Mouse (Mus musculus) limb, embryonic 11.5 days (tissue): ENCODE measurements around the gene Fxn. TPM values are rescaled to one million over a fixed set of nuclear protein-coding genes. Genes with fewer than 3 reads are reported as not detected.
"Not testable (repeated sequence)": the region's sequence is repeated elsewhere in the genome, so short reads cannot be mapped to it uniquely, and the experiment has no call there.

ENCODE experiments used
- ATAC-seq: fragments of 200-750 bp; cut with Nextera tagmentation; 2 replicates; pipeline ENCODE4 v1.8.0; 2017; ENCODE audit warnings: low read depth; ENCODE audit not compliant: insufficient number of reproducible peaks, low FRiP score, low TSS enrichment
- DNase-seq: peaks from one replicate; pipeline ENCODE4 v3.0.0-alpha.2; 2015; ENCODE audit warnings: low spot score
- H3K27ac ChIP-seq: fragments of 300-500 bp; sonication (generic); replicated peaks from 2 replicates; pipeline ENCODE4 v1.5.1; 2014; ENCODE audit warnings: low read depth, mild to moderate bottlenecking, low read length
- H3K27me3 ChIP-seq: fragments of 300-500 bp; sonication (generic); 2 replicates; pipeline ENCODE4 v1.6.1; 2014; ENCODE audit warnings: mild to moderate bottlenecking, low read length, mixed read lengths; ENCODE audit not compliant: control insufficient read depth, insufficient read depth
- H3K36me3 ChIP-seq: fragments of 300-500 bp; sonication (generic); 2 replicates; pipeline ENCODE4 v1.6.1; 2014; ENCODE audit warnings: mild to moderate bottlenecking, low read length, moderate library complexity, mixed read lengths; ENCODE audit not compliant: control insufficient read depth, insufficient read depth
- H3K4me1 ChIP-seq: fragments of 300-500 bp; sonication (generic); 2 replicates; pipeline ENCODE4 v1.6.1; 2014; ENCODE audit warnings: low read length, mixed read lengths; ENCODE audit not compliant: control insufficient read depth, insufficient read depth
- H3K4me2 ChIP-seq: fragments of 300-500 bp; sonication (generic); 2 replicates; pipeline ENCODE4 v1.6.1; 2014; ENCODE audit warnings: low read depth, mild to moderate bottlenecking, moderate library complexity; ENCODE audit not compliant: severe bottlenecking
- H3K4me3 ChIP-seq: fragments of 300-500 bp; sonication (generic); 2 replicates; pipeline ENCODE4 v1.5.1; 2014; ENCODE audit warnings: low read depth, low read length
- H3K9ac ChIP-seq: fragments of 300-500 bp; sonication (generic); 2 replicates; pipeline ENCODE4 v1.6.1; 2014; ENCODE audit warnings: mild to moderate bottlenecking, low read length
- H3K9me3 ChIP-seq: fragments of 300-500 bp; sonication (generic); 2 replicates; pipeline ENCODE4 v1.6.1; 2016; ENCODE audit warnings: low read length; ENCODE audit not compliant: control insufficient read depth
- WGBS: fragments of 180-500 bp; shearing (Covaris S2); extraction: QIAGEN DNeasy Blood & Tissue Kit; methylation state at CpG from one replicate; pipeline ENCODE4 v1.1.7; 2014; 5-methylcytosine and 5-hydroxymethylcytosine counted together
- polyA plus RNA-seq: library from polyadenylated mRNA; unstranded; fragments of >200 nt; fragmentation: Nextera tagmentation; extraction: Ambion mirVana; gene quantifications from 2 replicates; pipeline ENCODE4 v1.2.1, GENCODE M21; 2014

The Fxn gene
- polyA plus RNA-seq, 1 experiment from 2014 or later: 62.7 TPM

DNA sequence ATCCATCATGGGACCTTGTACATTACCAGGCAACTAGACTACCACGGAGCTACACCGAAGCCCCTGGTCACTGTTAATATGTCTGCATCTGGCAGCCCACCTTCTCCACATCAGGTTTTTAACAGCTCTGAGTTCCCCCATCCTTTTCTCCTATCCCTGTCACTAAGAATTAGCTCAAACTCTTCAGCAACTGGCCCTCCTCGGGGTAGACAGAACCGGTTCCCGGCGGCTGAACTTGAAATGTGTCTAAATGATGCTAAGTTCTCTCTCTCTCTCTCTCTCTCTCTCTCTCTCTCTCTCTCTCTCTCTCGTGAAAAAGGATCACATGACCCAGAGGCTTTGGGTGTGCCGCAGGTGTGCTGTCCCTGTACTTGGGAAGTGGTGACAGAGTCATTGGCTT, 39.1 kb downstream of the Fxn start:
- DNase-seq (no peak), ATAC-seq (no peak)
- whole genome bisulfite sequencing: 81% methylated on average over 8 of the region's 8 CpGs
- Histone ChIP-seq H3K9me3 (no peaks in the 10 kb centered on the region), H3K9ac (no peak overlapping the region), H3K27ac (no peak overlapping the region), H3K4me3 (no peak overlapping the region), H3K27me3 (no peaks in the 10 kb centered on the region), H3K4me1 (no peaks in the 10 kb centered on the region), H3K4me2 (no peak overlapping the region), H3K36me3 (no peaks in the 10 kb centered on the region)

DNA sequence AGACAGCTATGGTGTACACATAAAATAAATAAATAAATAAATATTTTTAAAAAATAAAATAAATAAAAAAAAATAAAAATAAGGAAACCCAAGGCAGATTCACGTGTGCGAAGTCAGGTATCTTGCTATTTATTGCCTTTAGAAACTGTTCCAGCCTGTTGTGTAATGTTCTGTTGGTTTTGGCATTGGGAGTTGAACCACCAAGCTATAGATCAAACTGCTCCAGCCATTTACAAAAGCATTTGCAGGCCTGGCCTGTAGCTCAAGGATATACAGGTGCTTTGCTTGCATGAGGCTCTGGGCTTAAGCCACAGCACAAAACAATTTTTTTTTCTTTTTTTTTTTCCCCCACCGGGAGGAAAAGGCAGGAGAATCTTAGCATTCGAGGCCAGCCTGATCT, 42.4 kb downstream of the Fxn start:
- no peaks in the 10 kb centered on the region for H3K9me3 ChIP-seq
- H3K4me1 ChIP-seq: no peaks in the 10 kb centered on the region
- no peak overlapping the region for H3K4me2 ChIP-seq
- ATAC-seq (no peak), DNase-seq (no peak)
- H3K27ac ChIP-seq: no peak overlapping the region
- no peaks in the 10 kb centered on the region for H3K27me3 ChIP-seq
- WGBS: 87% methylated on average over 4 of the region's 4 CpGs
- no peak overlapping the region for H3K4me3 ChIP-seq
- no peaks in the 10 kb centered on the region for H3K36me3 ChIP-seq
- H3K9ac ChIP-seq: no peak overlapping the region

DNA sequence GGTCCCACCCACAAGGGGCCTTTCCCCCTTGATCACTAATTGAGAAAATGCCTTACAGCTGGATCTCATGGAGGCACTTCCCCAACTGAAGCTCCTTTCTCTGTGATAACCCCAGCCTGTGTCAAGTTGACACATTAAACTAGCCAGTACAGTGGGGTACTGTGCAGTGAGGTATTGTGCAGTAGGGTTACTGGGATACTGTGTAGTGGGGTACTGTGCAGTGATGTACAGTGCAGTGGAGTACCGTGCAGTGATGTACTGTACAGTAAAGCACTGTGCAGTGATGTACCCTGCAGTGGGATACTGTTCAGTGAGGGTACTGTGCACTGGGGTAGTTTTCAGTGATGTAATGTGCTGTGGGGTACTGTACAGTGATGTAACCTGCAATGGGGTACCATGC, 48.0 kb downstream of the Fxn start:
- H3K27me3 ChIP-seq, H3K36me3 ChIP-seq, H3K4me3 ChIP-seq, H3K9ac ChIP-seq, H3K27ac ChIP-seq, H3K9me3 ChIP-seq, H3K4me1 ChIP-seq, DNase-seq, ATAC-seq, H3K4me2 ChIP-seq: not testable (repeated sequence)
- WGBS: 84% methylated on average over 1 of the region's 1 CpGs

DNA sequence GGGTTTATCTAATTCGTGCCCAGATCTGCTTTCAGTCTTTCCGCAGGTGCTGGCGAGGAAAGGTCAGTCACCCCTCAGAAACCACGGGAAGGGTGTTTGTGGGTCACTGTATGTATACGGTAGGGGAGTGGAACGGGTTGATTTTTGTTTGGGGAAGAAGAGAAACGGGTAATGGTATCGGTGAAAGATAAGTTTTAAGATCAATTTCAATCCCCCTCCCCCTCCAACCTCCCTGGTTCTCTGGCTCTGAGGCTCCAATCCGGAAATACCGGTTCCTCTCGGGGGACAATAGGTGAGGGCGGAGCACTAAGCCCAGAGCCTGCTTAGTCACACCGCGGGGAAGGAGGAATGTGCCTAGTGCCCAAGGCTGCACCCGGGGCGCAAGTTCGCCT, 55.1 kb downstream of the Fxn start:
- DNase-seq (peak; percentile 60), ATAC-seq (no peak)
- WGBS: 3% methylated on average over 17 of the region's 17 CpGs
- Histone ChIP-seq H3K9ac (no peak overlapping the region), H3K4me3 (peak overlapping the region; percentile 33), H3K4me1 (no peaks in the 10 kb centered on the region; the same call in 1 of the 2 replicates), H3K36me3 (no peaks in the 10 kb centered on the region), H3K4me2 (peak overlapping the region; percentile 64), H3K27me3 (peaks cover 16% of the 10 kb centered on the region), H3K27ac (no peak overlapping the region), H3K9me3 (no peaks in the 10 kb centered on the region)

DNA sequence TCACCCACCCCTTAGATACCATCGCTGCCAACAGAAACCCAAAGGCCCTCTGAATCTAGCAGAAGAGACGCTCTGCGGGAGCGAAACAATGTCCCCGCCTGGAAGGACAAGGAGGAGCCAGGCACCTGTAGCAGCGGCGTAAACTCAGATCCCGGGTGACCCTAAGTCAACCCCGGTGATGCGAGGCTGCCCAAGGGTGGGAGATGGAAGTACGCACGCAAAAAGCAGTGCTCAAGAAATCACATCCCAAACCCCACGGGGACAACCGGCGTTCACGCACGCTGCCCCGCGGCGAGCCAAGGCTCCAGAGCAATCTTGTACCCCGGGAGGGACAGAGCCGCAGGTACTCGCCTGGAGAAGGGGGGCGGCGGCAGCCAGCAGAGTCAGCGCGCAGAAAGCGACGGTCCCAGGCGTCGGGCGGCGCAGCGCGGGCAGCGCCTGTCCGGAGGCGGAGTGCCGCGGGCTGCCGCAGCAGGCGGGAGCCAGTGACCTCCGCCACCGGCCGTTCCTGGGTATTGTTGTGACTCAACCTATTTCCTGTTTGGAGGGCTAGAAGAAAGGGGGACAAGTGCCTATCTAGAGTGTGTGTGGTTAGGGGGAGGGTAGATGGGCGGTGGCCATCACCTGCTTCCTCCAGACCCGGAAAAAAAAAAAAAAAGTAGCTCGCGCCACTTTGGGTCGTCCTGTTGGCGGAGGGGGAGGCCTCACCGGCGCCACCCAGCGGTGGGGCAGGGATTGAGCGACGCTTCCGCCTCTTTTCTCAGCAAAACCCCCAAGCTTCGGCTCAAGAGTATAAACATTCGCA, 55.7 kb downstream of the Fxn start, which contains the start of gene Tjp2:
TSS of gene Tjp2 (minus strand) at position 531 of the 805 bp plus-strand sequence.
- Histone ChIP-seq H3K4me1 (no peaks in the 10 kb centered on the region; the same call in 1 of the 2 replicates), H3K4me2 (peak within 1 kb of the TSS; percentile 64), H3K9me3 (no peaks in the 10 kb centered on the region), H3K36me3 (no peaks in the 10 kb centered on the region), H3K27me3 (peaks cover 16% of the 10 kb centered on the region), H3K27ac (no peak within 1 kb of the TSS), H3K4me3 (peak within 1 kb of the TSS; percentile 33), H3K9ac (peak within 1 kb of the TSS; percentile 5; the same call in 1 of the 2 replicates)
- ATAC-seq (peak; percentile 42), DNase-seq (peak; percentile 68)
- under 1% methylated on average over 55 of the region's 59 CpGs for WGBS

DNA sequence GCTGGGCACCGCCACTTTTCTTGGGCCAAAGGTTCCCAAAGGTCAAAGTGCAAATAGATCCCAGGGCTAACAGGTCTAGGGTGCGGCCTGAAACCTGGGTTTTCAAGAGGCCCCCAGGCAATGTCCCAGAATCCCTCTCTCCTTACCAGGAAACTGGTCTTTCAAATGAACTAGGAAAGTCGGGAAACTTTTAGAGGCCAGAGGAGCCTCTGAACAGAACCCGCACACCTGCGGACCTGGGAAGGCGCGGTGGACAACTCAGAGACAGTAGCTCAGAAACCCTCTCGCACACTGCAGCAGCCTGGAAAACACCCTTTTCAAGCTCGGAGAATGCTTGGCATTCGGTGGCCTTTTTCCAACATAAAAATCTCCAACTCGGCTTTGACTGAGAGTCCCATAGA, 56.6 kb downstream of the Fxn start:
- Histone ChIP-seq H3K9ac (no peak overlapping the region), H3K27ac (no peak overlapping the region), H3K4me3 (peak overlapping the region; percentile 33), H3K9me3 (no peaks in the 10 kb centered on the region), H3K4me1 (no peaks in the 10 kb centered on the region; the same call in 1 of the 2 replicates), H3K36me3 (no peaks in the 10 kb centered on the region), H3K27me3 (peaks cover 16% of the 10 kb centered on the region), H3K4me2 (peak overlapping the region; percentile 64; the same call in 1 of the 2 replicates)
- WGBS: 14% methylated on average over 11 of the region's 11 CpGs
- ATAC-seq (no peak), DNase-seq (peak; percentile 42)

DNA sequence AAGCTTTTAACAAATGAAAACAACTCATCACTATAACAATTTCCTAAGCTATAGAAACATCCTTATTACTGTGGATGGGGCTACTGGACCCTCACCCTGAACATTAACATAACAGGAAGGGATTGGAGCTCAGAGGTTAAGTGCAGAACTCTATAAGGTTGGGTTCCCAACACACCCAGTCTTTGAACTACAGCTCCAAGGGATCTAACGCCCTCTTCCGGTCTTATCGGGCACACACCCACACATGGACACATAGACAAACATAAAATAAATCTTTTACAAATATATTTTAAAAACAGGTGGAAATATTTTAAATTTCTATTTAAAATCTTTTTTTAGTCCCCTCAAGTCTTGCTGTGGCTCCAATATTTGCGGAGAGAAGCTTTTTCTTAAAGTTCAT, 59.0 kb downstream of the Fxn start:
- Histone ChIP-seq H3K9me3 (no peaks in the 10 kb centered on the region), H3K36me3 (no peaks in the 10 kb centered on the region), H3K27me3 (peaks cover 16% of the 10 kb centered on the region), H3K4me1 (no peaks in the 10 kb centered on the region; the same call in 1 of the 2 replicates), H3K27ac (no peak overlapping the region), H3K9ac (no peak overlapping the region), H3K4me3 (no peak overlapping the region), H3K4me2 (no peak overlapping the region)
- 84% methylated on average over 4 of the region's 4 CpGs for WGBS
- no peak for DNase-seq
- no peak for ATAC-seq

DNA sequence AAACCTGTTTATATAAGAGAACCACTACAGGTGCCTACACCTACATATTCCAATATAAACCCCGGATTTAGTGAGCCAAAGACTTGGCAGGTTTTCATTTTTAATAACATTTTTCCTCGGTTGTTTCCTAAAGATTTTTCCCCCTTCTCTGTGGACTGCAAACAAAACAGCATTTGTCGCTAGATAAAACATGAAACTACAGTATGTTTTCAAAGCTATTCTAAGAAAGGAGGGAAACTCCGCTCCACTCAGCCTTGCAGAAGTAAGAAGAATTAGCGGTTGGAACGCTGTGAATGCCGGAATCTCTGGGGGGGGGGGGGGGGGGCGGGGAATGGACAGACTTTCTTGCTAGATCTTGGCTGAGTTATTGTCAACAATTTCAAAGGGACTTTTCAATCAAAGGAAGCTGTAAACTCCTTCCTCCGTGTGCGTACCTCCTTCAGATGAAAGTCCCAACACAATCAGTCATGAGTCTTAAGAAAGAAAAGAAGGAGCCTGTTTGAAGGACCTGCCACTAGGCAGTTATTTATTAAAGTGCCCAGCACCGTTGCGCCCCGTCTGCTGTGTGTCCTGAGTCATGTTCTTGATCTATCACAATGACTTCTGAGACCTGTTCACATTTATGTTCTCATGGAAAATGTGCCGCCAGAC, 59.5 kb downstream of the Fxn start:
- Histone ChIP-seq H3K9me3 (no peaks in the 10 kb centered on the region), H3K4me3 (no peak overlapping the region), H3K27me3 (peaks cover 14% of the 10 kb centered on the region), H3K4me1 (no peaks in the 10 kb centered on the region; the same call in 1 of the 2 replicates), H3K9ac (no peak overlapping the region), H3K36me3 (no peaks in the 10 kb centered on the region), H3K27ac (no peak overlapping the region), H3K4me2 (no peak overlapping the region)
- DNase-seq (no peak), ATAC-seq (no peak)
- WGBS: 25% methylated on average over 14 of the region's 14 CpGs
